Mouse (Mus musculus): ENCODE measurements around the gene Spink2.
"Not testable (repeated sequence)": the region's sequence is repeated elsewhere in the genome, so short reads cannot be mapped to it uniquely, and the experiment has no call there.

Spink2 gene

GRCm38 (mm10) chr5:77200695-77201094 is 10.6 kb downstream of the Spink2 start:
- in situ Hi-C loops (cut with MboI, MseI) = no loop called here

- in situ Hi-C loops (cut with MboI, MseI) = no loop called here
These were observed 17.3 kb downstream of the Spink2 start for GRCm38 (mm10) chr5:77193951-77194350.

- in situ Hi-C loops (cut with MboI, MseI) = no loop called here
These were observed 18.0 kb downstream of the Spink2 start for GRCm38 (mm10) chr5:77193266-77193665.

GRCm38 (mm10) chr5:77191631-77192030 is 19.6 kb downstream of the Spink2 start:
- in situ Hi-C loops (cut with MboI, MseI) = no loop called here

GRCm38 (mm10) chr5:77191106-77191505 is 20.2 kb downstream of the Spink2 start:
- in situ Hi-C loops (cut with MboI, MseI) = no loop called here

- in situ Hi-C loops (cut with MboI, MseI) = no loop called here
These were observed 22.5 kb downstream of the Spink2 start for GRCm38 (mm10) chr5:77188738-77189137.

- in situ Hi-C loops (cut with MboI, MseI) = no loop called here
These were observed 25.9 kb downstream of the Spink2 start for GRCm38 (mm10) chr5:77185351-77185750.

GRCm38 (mm10) chr5:77183876-77184275 is 27.4 kb downstream of the Spink2 start:
- in situ Hi-C loops (cut with MboI, MseI) = not testable (repeated sequence)

GRCm38 (mm10) chr5:77183338-77183737 is 27.9 kb downstream of the Spink2 start:
- in situ Hi-C loops (cut with MboI, MseI) = no loop called here

GRCm38 (mm10) chr5:77181508-77181907 is 29.8 kb downstream of the Spink2 start:
- in situ Hi-C loops (cut with MboI, MseI) = no loop called here

GRCm38 (mm10) chr5:77178976-77179375 is 32.3 kb downstream of the Spink2 start:
- in situ Hi-C loops (cut with MboI, MseI) = no loop called here

GRCm38 (mm10) chr5:77178008-77178407 is 33.3 kb downstream of the Spink2 start:
- in situ Hi-C loops (cut with MboI, MseI) = no loop called here

- in situ Hi-C loops (cut with MboI, MseI) = no loop called here
These were observed 36.5 kb downstream of the Spink2 start for GRCm38 (mm10) chr5:77174779-77175178.

- in situ Hi-C loops (cut with MboI, MseI) = no loop called here
These were observed 40.7 kb downstream of the Spink2 start for GRCm38 (mm10) chr5:77170593-77170992.

- in situ Hi-C loops (cut with MboI, MseI) = no loop called here
These were observed 43.8 kb downstream of the Spink2 start for GRCm38 (mm10) chr5:77167306-77167945.

- in situ Hi-C loops (cut with MboI, MseI) = no loop called here
These were observed 45.3 kb downstream of the Spink2 start for GRCm38 (mm10) chr5:77165703-77166625.

- in situ Hi-C loops (cut with MboI, MseI) = no loop called here
These were observed 47.7 kb downstream of the Spink2 start for GRCm38 (mm10) chr5:77163597-77163996.

- in situ Hi-C loops (cut with MboI, MseI) = no loop called here
These were observed 48.7 kb downstream of the Spink2 start for GRCm38 (mm10) chr5:77162566-77162965.

- in situ Hi-C loops (cut with MboI, MseI) = no loop called here
These were observed 53.3 kb downstream of the Spink2 start for GRCm38 (mm10) chr5:77157777-77158540.

- in situ Hi-C loops (cut with MboI, MseI) = no loop called here
These were observed 54.3 kb downstream of the Spink2 start for GRCm38 (mm10) chr5:77156938-77157337.

- in situ Hi-C loops (cut with MboI, MseI) = no loop called here
These were observed 55.7 kb downstream of the Spink2 start for GRCm38 (mm10) chr5:77155526-77155925.
